Mouse (Mus musculus) ovary, postnatal 36 days (tissue): ENCODE data around the gene Gm27021.

Source experiments
- DNase-seq: peaks from one replicate; pipeline ENCODE4 v3.0.0; 2022; ENCODE audit warnings: low spot score, mixed read lengths

Gene Gm27021

GRCm38 (mm10) chr8:120685591-120685990 lies 17.7 kb upstream of the Gm27021 start:
- DNase-seq, result no peak

DNA sequence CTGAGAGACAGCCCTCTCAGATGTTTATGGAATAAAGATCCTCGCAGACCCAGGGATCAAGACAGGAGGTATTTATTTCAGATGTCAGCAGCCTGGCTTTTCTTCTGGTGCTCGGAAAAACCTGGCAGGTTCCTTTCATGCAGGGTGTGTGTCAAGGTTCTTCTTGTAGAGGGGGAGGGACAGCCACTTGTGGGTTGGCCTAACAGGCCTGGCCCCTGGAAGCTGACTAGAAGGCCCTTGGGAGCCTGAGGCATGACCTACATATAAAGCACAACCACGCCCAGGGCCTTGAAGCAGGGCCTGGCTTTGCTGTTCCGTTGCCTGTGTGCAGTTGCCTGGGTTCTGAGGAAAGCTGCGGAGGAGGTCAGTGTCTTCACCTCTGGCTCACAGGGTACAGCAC lies 17.2 kb upstream of the Gm27021 start:
- peak; percentile 42 for DNase-seq

DNA sequence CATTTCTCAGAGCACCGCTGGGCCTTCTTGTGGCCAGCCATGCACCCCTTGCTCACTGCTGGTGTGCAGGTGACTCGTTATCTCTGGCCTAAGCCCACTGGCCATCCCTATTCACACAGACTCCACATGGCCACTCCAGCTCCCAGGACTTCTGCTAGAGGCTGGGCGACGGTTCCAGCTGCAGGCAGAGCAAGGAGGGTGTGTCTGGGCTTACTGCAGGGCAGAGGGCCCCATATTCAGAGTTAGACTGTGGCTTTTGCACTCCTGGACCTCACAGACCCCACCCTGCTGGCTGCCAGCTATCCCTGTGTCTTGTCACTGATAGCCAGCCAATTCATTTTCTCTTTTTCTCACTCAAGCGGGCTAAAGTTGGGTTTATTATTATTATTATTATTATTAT lies 16.2 kb upstream of the Gm27021 start:
- DNase-seq, result no peak

DNA sequence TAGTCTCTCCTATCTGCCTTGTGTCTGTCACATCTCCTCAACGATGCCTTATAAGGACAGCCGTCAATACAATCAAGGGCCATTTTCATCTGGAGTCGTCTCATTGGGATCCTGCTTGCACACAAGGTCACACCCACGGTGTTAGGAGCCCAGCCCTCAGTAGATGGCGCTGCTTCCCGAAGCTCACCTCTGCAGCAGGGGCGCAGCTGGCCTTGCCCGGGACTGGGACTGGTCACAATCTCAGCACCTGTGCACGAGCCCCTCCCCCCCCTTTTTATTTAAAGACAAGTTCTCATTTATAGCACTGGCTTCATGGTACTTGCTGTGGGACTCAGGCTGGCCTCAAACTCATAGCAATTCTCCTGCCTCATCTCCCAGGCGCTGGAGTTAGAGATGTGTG lies 15.7 kb upstream of the Gm27021 start:
- DNase-seq, result peak; percentile 78

DNA sequence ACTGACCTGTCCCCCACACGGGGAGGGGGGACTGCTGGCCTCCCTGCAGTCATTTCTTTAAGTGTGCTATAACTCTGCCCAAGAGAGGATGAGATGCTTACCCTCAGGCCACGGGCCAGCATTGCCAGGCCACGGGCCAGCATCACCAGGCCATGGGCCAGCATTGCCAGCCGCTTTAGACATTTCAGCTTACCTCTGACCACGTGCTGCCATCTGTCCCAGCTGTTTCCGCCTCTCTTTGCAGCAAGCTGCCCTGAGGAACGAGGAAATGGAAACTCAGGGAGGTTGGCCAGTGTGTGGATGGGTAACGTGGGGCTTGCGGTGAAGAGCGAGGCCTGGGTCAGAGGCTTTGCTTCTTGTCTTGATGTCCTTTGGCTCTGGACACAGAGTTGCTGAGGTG lies 13.2 kb upstream of the Gm27021 start:
- DNase-seq, result no peak

DNA sequence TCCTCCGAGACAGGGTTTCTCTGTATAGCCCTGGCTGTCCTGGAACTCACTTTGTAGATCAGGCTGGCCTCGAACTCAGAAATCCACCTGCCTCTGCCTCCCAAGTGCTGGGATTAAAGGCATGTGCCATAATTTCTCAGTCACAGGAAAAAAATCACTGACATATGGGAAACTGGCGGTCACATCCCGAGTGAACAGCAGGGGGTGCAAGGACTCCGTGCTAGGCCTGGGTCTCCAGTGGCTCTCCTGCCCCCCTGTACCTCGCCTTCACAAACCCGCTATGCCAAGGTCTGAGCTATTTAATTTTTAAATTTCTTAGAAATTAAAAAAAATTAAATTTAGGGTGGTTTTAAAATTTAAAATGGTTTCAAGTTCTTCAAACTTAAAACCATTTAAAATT lies 12.5 kb upstream of the Gm27021 start:
- DNase-seq, result peak; percentile 32

GRCm38 (mm10) chr8:120679629-120680387 lies 11.9 kb upstream of the Gm27021 start:
- DNase-seq, result no peak

GRCm38 (mm10) chr8:120678447-120678846 lies 10.6 kb upstream of the Gm27021 start:
- peak; percentile 80 for DNase-seq

- no peak for DNase-seq
Measured at GRCm38 (mm10) chr8:120675718-120676117, 7.8 kb upstream of the Gm27021 start.

GRCm38 (mm10) chr8:120673298-120673697 lies 5.4 kb upstream of the Gm27021 start:
- no peak for DNase-seq

DNA sequence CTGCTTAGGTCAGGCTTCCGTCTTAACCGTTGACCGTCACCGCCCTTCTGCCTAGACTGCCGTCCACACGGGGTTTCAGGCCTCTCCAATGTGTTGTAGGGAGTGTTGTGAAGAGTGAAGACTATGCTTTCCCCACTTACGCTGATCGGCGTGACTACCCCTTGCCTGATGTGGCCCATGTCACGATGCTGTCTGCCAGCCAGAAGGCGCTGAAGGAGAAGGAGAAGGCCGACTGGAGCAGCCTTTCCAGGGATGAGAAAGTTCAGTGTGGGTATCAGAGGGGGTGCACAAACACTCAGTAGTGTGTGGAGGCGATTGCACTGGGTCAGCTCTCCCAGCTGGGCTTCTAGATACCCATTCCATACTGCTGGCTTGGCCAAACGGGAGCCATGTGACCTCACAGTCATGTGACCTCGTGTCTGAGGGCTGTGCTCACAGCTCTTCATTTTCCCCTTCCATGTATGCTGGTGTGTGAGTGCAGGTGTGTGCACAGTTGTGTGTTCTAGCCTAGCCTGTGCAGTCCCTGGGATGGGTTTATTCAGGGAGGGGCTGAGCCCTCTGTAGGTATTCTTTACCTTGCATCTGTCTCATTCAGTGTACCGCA lies 4.8 kb upstream of the Gm27021 start:
- DNase-seq, result no peak

- DNase-seq, result no peak
Measured at GRCm38 (mm10) chr8:120671775-120672174, 3.9 kb upstream of the Gm27021 start.

DNA sequence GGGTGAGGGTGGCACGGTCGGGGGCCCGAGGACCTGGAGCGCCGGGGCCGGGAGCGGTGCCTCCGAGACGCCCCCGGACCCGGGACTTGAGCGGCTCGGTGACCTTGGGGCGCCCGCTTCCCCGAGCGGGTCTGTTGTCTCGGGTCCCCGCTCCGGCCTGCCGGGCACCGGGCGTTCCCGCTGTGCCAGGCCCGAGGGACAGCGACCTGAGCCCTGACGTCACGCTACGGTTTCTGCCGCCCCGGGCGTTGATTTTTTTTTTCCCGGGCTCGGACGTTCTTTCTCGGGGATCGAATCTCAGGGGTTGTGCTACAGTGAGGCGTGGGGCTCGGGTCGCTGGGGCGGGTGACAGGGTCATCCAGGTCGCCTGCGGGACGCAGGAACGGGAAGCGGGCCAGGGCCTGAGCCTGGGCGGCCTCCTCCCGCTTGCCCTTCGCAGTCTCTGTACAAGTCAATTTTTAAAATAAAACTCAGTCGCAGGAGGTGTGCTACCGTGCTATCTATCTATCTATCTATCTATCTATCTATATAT lies 561 bp upstream of the Gm27021 start, which contains the start of gene Emc8:
Emc8 (minus strand) TSS at position 200 of the 532 bp plus-strand sequence.
- DNase-seq, result no peak

- no peak for DNase-seq
Measured at GRCm38 (mm10) chr8:120666807-120667470, 940 bp downstream of the Gm27021 start.

DNA sequence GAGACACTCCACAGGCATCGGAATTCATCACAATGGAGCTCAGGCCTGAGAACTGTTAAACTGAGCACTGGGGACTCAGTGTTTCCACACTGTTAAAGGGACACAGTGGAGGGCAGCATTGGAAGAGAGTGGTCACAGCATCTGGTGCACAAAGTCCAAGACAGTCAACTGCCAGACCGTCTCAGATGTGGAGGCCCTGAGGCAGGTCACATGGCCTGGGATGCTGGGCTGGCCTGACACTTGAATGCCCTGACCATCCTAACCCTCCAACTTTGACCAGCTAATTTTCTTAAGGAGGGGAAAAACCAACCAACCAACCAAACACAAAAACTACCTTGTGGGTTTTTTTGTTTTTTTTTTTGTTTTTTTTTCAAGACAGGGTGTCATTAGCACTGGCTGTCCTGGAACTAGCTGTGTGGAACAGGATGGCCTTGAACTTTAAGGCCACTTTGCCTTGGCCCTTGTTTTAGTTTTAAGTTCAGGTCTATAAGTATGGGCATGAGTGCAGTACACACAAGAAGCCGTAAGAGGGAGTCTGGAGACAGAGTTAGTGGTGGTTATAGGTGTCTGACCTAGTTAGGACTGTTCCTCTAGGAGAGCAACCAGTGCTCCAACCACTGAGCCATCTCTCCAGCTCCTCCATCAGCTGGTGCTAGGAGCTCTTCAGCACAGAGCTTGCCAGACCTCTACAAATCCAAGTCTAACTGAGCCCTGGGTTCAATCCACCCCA lies 2.0 kb downstream of the Gm27021 start:
- no peak for DNase-seq

GRCm38 (mm10) chr8:120664566-120664965 lies 3.3 kb downstream of the Gm27021 start:
- no peak for DNase-seq

DNA sequence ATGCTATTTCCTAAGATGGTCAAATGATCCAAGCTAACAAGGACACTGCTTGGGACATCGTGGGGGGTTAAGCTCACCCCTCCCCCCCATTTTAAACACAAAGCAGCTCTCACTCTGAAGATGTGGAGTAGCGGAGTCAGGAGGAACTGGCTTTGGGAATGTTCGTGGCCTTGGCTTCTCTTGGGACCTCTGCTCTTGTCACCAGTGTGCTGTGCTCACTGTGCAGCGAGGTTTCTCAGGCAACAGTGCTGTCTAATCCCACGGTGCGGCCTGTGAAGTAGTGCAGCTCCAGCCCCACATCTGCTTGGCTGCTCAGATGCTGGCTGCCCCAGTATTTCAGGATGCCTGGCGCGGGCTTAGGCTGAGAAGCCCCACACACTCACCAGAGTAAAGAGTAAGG lies 10.5 kb downstream of the Gm27021 start:
- DNase-seq, result no peak

GRCm38 (mm10) chr8:120656322-120657052 lies 11.4 kb downstream of the Gm27021 start:
- no peak for DNase-seq

DNA sequence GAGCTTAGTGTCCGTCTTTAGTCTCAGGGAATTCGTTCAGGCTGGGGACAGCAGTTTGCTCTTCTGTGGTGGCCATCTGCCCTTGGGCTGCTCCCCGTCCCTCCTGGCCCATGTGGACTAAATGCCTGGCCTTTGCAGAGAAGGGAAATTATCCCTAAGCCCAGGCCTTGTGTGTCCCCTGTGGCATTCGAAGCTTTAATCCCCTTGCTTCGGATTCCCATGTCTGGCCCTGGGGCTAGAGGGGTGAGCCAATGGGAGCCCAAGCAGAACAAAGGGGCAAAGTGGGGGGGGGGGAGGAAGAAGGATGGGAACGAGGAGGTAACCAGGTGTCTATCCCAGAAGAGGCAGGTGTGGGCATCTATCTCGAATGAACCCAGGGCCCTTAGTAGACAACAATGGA lies 20.3 kb downstream of the Gm27021 start, which contains the start of gene 1190005I06Rik:
1190005I06Rik (minus strand) TSS at position 101 of the 400 bp plus-strand sequence.
- no peak for DNase-seq

- DNase-seq, result peak; percentile 79
Measured at GRCm38 (mm10) chr8:120644663-120645062, 23.2 kb downstream of the Gm27021 start.

- DNase-seq, result no peak
Measured at GRCm38 (mm10) chr8:120642031-120642662, 25.7 kb downstream of the Gm27021 start.
